Mouse (Mus musculus) embryonic fibroblast, embryonic 13.5 days (primary cell): Measurements from ENCODE around the gene Nectin4. TPM values are rescaled to one million over a fixed set of nuclear protein-coding genes. Genes with fewer than 3 reads are reported as not detected.
A peak's percentile ranks its signal among the peaks of the same experiment; 100 is the strongest.

Experiments
- H3K27ac ChIP-seq: 2 replicates; pipeline ENCODE4 v1.5.1; 2012; ENCODE audit warnings: low read length, control low read depth, inconsistent platforms; ENCODE audit not compliant: insufficient read depth
- H3K4me1 ChIP-seq: 2 replicates; pipeline ENCODE4 v1.6.1; 2011; ENCODE audit warnings: low read length; ENCODE audit not compliant: control insufficient read depth, insufficient read depth
- H3K4me3 ChIP-seq: 2 replicates; pipeline ENCODE4 v1.5.1; 2011; ENCODE audit warnings: mild to moderate bottlenecking, control low read depth, low read length; ENCODE audit not compliant: insufficient read depth
- CTCF ChIP-seq: IDR thresholded peaks from 2 replicates; pipeline ENCODE4 v1.5.1; 2011; ENCODE audit warnings: mild to moderate bottlenecking, control low read depth, low read length, moderate library complexity, borderline replicate concordance; ENCODE audit not compliant: insufficient read depth
- POLR2A ChIP-seq: IDR thresholded peaks from 2 replicates; pipeline ENCODE4 v1.6.1; 2011; ENCODE audit warnings: low read depth, mild to moderate bottlenecking, control low read depth, low read length, moderate library complexity
- polyA plus RNA-seq: library from polyadenylated mRNA; stranded (reverse); fragments of >200 nt; gene quantifications from 2 replicates; pipeline ENCODE4 v1.2.4, GENCODE M21; 2011; ENCODE audit warnings: low read depth; ENCODE audit not compliant: missing spikeins, insufficient read length

Gene Nectin4
- polyA plus RNA-seq, 1 experiment, result not detected

DNA sequence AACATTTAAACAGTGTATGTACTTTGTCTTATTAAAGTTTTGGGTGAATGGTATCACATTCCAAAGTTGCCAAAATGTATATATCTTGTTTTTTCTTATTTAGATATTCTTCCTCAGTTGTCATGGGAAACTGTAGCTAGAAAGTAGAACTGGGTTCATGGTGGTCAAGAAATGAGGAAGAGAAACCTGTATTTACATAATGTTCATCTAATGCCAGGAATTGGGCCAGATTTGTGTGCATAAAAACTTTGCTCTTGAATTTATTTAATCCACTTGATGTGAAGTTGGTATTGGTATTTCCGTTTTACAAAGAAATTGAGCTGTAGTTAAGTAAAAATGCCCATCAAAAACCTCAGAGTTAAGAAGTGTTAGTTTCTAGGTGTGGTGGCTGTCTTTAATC lies 40.3 kb downstream of the Nectin4 start:
- Histone ChIP-seq H3K27ac (no peak overlapping the region), H3K4me1 (no peaks in the 10 kb centered on the region), H3K4me3 (no peak overlapping the region)
- no peak for TF ChIP-seq POLR2A
- TF ChIP-seq CTCF, result no peak

DNA sequence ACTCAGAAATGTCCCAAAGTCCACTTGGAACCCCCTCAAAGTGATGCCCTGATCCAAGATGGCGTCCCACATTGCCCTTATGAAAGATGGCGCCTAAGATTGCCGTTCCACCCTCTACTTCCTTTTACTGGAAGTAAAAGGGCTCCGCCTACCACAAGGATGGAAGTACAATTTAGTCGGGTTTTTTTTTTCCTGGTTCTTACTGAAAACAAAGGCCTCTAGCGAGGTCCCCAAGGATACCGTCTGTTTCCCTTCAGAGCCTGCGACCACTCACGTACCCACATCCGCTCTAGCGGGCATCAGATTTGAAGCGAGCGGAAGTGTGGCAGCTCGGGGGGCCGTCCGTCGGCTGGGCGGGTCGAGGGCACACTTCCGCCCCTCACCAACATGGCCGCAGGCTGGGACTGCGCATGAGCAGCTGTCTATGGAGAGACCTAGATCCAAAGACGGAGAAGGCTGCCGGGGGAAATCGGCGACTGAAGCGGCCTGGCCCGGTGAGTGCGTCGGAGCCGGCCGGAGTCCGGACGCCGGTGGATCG lies 41.1 kb downstream of the Nectin4 start, which contains the start of gene Usf1:
Gene Usf1, plus strand, starts transcription at position 367 of the 538 bp plus-strand sequence.
- Histone ChIP-seq H3K27ac (peak within 1 kb of the TSS; percentile 95), H3K4me3 (peak within 1 kb of the TSS; percentile 87), H3K4me1 (no peaks in the 10 kb centered on the region)
- TF ChIP-seq POLR2A, result peak; percentile 86
- no peak for TF ChIP-seq CTCF

DNA sequence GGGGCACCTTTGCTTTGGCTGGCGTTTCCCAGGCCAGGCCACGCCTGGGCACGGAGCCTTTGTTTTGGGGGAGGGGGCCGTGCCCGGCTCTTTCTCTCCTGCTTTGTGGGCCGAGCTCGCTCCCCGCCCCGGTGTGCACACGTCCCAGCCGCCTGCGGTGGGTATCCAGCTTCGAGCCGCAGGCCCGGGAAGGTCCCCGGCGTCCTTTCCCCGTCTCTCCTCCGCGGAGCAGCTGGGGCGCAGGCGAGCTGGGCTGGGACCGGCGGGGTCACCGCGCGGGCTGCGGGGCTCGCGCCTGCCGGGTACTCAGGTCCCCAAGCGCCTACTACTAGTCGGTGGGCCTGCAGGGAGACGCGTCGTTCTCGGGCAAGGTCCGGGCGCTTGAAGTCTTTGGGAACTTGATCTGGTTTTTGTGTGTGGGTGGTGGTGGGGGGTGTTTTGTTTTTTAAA lies 41.6 kb downstream of the Nectin4 start:
- peak overlapping the region; percentile 87 for H3K4me3 ChIP-seq
- peak overlapping the region; percentile 50 for H3K27ac ChIP-seq
- no peaks in the 10 kb centered on the region for H3K4me1 ChIP-seq
- TF ChIP-seq CTCF, result no peak
- no peak for TF ChIP-seq POLR2A

DNA sequence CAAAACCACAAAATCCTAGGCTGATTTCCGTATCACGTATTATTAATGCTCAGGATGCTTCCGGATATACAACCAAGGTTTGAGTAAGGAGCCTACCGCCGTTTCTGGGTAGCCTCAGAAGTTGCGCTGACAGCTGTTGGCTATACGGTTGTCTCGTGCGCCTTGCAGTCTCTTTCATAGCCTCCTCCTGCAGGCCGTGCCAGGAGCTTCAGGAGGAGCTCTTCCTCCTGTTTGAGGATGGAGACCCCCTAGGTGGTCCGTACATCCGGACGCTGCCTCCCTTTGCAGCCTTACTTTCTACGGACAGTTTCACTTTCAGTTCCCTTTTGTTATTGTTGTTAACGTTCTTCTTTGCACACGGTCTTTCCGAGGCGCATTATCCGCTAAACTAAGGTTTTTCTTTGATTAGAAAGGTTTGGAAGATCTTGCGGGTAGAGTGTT lies 42.1 kb downstream of the Nectin4 start:
- H3K27ac ChIP-seq, result peak overlapping the region; percentile 50
- TF ChIP-seq CTCF (no peak), POLR2A (0 out of 2 replicates have a peak, but pooled peaks have one; percentile 25)
- H3K4me1 ChIP-seq, result no peaks in the 10 kb centered on the region
- peak overlapping the region; percentile 87 for H3K4me3 ChIP-seq

DNA sequence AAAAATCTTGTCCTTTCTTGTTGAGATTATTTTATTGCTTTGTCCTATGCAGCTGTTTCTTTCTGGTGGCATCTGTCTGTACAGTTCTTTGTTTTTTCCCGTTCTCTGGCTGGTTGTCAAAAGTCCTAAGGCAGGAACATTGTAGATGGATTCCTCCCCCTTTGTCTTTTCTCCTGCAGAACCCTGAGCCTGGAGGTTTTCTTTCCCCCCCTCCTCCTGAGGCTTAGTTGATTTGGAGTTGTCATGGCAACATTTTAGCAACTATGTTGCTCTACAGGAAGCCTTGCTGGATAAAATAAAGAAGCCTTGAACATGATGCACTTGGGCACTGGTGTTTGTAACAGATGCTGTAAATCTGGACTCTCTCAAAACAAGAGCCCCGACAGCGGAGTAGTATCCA lies 42.5 kb downstream of the Nectin4 start:
- Histone ChIP-seq H3K27ac (0 out of 2 replicates have a peak overlapping the region, but pooled peaks have one; percentile 50), H3K4me3 (peak overlapping the region; percentile 87), H3K4me1 (no peaks in the 10 kb centered on the region)
- TF ChIP-seq CTCF (no peak), POLR2A (no peak)

DNA sequence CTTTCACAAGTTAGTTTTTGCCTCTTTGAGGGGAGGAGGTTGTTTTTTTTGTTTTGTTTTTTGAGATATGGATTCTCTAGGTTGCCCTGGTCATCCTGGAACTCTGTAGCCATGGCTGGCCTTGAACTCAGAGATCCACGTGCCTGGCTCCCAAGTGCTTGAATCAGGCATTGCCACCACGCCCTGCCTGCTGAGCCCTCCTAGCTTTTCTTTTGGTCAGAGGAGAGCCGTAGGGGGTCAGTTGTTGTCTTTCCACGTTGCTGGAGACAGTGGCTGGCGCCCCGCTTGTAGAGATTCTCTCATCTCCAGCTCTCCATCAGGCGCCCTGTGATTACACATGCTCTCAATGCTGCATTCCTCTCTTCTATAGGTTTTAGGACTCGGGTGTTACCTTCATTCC lies 43.7 kb downstream of the Nectin4 start:
- no peaks in the 10 kb centered on the region for H3K4me1 ChIP-seq
- H3K4me3 ChIP-seq, result no peak overlapping the region
- no peak overlapping the region for H3K27ac ChIP-seq
- no peak for TF ChIP-seq POLR2A
- no peak for TF ChIP-seq CTCF

DNA sequence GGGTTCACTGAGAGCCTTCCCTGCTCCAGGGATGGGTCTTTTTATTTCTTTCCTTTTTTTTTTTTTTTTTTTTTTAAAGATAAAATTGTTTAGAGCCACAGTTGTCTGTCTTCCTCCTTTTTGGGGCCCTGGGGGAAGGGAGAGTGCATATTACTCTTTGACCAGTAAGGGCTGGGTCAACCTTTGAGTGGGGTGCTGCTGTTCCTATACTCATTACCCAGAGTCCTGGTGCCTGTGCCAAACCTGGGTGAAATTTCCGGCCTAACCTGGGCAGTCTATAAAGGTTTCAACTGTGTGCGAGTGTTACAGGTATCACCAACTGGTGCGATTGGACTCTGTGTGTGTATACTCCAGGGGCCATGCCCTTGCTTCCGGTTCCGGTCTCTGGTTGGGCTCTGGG lies 48.8 kb downstream of the Nectin4 start, which contains the start of gene Tstd1:
Gene Tstd1, plus strand, starts transcription at position 213 of the 400 bp plus-strand sequence.
- Histone ChIP-seq H3K4me1 (no peaks in the 10 kb centered on the region), H3K27ac (no peak within 1 kb of the TSS), H3K4me3 (no peak within 1 kb of the TSS)
- TF ChIP-seq POLR2A (no peak), CTCF (no peak)

DNA sequence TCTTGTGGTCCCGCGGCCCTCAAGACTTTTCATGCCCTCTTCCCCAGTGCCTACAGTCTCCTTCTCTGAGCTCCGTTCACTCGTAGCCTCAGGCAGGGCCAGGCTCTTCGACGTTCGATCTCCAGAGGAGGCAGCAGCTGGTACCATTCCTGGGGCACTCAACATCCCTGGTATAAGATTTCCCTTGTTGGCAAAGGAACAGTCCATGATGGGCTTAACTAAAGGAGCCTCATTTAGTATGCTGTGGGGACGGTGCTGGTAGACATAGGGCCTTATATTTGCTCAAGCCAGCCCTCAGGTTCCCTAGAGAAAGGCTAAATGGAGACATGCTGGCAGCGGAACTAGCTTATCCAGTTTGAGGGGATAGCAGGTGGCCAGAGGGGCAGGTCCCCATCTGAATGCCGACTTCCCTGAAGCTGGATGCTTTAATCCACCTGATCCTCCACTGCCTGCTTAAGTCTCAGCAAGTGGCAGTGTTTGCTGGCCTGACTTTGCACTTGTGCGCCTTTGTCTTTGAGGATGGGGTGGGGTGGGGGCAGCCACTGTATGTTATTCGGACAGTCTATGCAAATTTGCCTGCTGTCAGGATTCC lies 49.5 kb downstream of the Nectin4 start:
- H3K27ac ChIP-seq, result no peak overlapping the region
- H3K4me1 ChIP-seq, result no peaks in the 10 kb centered on the region
- no peak overlapping the region for H3K4me3 ChIP-seq
- no peak for TF ChIP-seq POLR2A
- TF ChIP-seq CTCF, result no peak

DNA sequence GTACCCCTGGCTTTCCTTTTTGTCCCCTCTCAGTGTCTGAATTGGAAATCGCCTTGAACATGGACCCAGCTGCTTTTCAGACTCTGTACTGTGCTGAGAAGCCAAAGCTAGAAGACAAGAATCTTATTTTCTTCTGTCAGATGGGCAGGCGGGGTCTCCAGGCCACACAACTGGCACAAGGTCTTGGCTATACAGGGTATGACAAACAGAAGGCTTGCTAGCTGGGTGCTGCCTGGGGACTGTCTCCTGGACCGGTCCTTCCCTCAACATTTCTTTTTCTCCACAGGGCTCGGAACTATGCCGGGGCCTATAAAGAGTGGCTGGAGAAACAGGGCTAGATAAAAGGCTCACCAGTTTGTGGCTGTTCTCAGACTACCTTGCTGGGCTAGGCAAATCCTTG lies 50.0 kb downstream of the Nectin4 start:
- TF ChIP-seq POLR2A, result no peak
- H3K4me1 ChIP-seq, result no peaks in the 10 kb centered on the region
- no peak overlapping the region for H3K27ac ChIP-seq
- H3K4me3 ChIP-seq, result no peak overlapping the region

DNA sequence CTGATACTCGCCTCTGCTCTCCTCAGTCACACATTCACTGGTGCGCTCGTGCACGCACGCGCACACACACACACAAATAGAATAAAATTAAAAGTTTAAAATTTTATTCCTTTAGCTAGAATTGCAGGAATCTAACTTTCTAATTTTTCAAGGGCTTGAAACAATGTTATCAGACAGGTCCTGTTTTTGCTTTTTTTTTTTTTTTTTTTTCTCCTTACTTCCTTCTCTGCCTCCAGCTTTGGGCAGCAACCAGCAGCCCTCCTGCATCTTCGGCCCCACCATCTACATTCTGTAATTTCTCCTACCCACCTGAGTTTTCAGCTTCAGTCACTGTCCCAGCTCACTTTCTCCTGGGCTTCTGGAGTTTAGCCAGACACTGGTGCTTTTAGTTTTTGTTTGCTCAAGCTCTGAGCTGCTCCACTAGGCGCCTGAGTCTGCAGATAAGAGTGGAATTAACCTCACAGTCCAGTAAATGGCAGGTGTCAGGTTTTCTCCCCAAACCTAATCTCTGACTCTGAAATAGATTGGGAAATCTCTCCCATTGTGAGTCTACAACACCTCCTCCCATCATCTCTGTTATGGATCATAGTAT lies 52.7 kb downstream of the Nectin4 start:
- TF ChIP-seq CTCF (no peak), POLR2A (no peak)
- Histone ChIP-seq H3K27ac (no peak overlapping the region), H3K4me3 (no peak overlapping the region), H3K4me1 (no peaks in the 10 kb centered on the region)
